Mouse (Mus musculus) cerebellum, postnatal 36 days (tissue): Measurements from ENCODE around the gene Fbxl12.
"Not testable (repeated sequence)": the region's sequence is repeated elsewhere in the genome, so short reads cannot be mapped to it uniquely, and the experiment has no call there.

ENCODE experiments used
- DNase-seq, 2 experiments: peaks; one replicate each; pipeline ENCODE4 v3.0.0; 2021 to 2022; ENCODE audit warnings: mixed read lengths in 2 of 2

The Fbxl12 gene

DNA sequence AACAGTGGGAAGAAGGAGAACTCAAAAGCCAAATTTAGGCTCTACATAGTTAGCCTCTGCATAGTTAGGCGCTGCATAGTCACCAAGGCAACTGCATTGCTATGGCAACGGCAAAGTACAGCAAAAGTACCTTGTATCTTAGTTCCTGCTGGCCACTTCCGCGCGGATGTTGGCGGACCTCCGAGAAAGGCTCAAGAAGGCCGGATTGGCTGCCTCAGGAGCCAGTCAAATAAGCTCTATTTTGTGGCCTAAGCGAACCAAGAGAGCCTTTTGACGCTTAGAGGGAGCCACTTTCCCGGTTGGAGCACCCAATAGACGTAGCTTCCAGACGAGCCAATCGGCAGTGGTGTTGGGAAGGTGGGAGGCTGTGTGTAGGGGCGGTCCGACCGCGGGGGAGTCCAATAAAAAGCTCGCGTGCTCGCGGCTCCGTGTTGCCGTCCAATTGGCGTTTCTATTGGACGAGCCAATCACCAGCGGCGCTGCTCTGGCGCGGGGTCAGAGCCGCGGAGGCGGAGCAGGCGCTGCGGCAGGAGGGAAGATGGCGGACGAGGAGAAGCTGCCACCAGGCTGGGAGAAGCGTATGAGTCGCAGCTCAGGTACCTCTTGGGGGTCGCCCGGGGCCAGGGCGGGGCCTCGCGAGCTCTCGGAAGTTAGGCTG is 7.2 kb upstream of the Fbxl12 start, which contains the start of gene Pin1:
Gene Pin1, plus strand, starts transcription at position 494 of the 658 bp plus-strand sequence.
- peak; percentile 96 to 97 for DNase-seq

DNA sequence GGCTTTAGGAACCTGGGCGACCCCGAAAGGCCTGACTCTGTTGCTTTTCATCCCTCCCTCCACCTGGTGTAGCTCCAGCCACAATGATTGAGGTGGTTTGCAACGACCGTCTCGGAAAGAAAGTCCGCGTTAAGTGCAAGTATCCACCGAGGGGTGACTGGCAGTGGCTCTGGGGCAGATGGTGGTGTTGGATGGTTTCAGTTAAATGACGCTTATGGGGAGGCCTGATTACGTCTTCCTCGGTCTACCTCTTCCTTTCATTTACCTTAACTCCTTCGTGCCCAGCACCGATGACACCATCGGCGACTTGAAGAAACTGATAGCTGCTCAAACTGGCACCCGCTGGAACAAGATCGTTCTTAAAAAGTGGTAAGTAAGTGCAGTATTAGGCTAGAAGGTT is 554 bp upstream of the Fbxl12 start:
- no peak for DNase-seq

DNA sequence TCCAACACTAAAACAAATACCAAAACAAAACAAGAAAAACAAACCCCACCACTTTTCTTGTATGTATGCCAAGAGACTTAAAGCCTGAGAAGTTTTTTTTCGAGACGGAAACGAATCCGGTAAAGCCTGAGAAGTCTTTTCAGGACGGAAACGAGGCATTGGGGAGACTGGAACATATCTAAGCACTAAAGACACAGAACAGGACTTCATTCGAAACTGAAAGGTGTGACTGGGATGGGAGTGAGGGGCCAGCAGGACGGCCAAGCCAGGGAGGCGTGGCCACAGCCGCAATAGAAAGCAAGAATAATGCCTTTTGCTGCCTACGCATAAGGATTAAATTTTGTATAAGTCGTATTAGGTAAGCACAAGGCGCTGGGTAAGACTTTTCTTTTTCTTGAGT is 786 bp downstream of the Fbxl12 start:
- DNase-seq = no peak

DNA sequence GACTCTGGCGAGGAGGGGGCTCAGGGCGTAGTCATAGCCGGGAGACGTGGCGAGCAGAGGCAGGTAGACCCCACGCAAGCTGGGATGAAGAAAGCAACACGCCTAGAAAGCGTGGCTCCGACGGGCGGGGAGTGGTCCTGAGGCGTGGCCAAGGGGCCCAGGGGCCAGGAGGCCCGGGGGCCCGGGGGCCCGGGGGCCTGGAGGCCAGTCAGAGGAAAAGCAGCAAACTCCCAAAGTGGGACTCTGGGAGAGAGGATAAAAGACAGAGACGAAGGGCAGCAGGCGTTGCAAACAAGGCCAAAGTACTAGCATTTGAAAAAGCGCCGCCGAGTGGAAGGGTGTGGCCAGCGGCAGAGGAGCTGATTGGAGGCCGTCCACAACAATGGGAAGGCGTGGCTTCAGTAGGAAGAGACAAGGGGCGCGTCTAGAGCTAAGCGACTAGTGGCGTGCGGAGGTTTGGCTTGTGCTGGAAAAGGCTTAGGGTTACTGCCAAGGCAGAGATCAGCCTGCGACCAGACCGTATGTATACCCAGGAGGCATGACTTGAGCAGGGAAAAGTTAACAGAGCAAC is 1.6 kb downstream of the Fbxl12 start:
- DNase-seq = peak; percentile 42 to 43

DNA sequence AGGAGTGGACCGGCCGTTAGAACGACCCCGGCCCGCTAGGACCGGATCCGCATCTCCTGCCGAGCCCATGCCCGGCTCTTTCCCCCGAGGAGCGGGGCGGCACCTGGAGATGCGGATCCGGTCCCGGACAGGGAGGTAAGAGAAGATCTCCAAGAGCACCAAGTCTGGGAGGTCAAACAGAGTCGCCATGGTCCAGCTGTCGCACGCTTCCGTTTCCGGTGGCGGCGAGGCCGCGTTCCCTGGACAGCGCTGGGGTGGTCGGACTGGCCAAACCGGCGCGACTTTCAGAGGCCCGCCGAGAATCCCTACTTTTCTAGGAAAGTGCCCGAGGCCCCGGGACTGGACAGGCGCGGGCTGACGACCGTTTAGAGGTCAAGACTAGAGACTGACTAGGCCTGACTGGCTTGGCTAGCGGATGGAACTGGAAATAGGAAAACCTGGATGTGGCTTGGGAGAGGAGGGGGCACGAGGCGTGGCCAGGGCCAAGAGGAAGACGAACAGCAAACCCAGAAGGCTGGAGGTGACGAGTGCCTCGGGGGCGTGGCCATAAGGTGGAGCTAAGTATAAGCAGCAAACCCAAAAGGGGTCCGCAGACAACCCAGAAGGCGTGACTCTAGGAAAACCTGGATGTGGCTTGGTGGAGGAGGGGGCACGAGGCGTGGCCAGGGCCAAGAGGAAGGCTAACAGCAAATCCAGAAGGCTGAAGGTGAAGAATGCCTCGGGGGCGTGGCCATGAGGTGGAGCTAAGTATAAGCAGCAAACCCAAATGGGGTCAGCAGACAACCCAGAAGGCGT is 2.3 kb downstream of the Fbxl12 start, which contains the start of gene Ubl5:
Gene Ubl5, plus strand, starts transcription at position 778 of the 795 bp plus-strand sequence.
- DNase-seq = peak in 1 of 2 experiments; percentile 35

DNA sequence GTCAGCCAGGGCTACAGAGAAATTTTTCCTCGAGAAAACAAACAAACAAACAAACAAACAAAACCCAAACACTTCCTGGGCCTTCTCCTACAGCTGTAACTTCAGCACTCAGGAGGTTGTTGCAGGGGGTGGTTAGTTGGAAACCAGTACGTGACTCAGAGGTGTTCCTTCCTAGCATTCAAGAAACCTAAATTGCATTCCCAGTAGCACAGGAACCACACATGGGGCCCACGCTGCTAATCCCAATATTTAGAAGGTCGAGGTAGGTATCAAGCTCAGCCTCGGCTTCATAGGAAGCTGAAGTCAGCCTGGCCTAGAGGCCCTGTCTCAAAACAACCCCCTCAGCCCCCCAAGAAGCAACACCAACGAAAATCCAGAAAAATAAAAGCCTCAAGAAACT is 3.1 kb downstream of the Fbxl12 start:
- DNase-seq = no peak

DNA sequence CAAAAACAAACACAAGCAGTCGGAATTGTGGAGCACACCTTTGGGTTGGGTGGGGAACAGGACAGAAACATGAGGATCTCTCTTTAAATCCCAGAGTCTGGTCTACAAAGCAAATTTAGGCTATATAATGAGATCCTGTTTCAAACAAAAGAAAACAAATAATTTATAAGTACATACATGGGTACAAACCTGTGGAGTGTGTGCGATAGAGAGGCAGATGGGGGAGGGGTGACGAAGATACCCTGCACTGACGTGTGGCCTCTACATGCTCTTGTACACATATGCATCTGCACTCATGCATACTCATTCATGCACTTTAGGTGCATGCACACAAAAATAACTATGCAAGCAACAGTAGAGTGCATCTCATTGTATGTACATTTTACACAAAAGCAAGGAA is 5.1 kb downstream of the Fbxl12 start:
- no peak for DNase-seq

DNA sequence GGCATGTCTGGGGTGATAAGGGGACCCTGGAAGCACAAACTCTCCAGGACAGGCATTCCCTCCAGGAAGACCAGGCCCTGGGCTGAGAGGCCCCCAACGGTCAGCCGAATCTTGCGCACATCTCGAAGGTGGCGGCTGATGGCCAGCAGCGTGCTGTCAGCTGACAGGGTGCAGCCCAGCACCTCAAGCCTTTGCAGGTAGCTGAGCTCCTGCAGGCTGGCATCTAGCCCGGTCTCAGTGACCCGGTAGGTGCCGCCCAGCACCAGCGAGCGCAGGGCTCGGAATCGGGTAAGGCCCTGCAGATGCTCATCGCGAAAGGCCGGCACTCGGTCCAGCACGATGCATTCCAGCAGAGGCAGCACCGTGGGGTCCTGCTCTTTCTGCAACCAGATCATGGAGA is 6.0 kb downstream of the Fbxl12 start:
- DNase-seq = no peak

DNA sequence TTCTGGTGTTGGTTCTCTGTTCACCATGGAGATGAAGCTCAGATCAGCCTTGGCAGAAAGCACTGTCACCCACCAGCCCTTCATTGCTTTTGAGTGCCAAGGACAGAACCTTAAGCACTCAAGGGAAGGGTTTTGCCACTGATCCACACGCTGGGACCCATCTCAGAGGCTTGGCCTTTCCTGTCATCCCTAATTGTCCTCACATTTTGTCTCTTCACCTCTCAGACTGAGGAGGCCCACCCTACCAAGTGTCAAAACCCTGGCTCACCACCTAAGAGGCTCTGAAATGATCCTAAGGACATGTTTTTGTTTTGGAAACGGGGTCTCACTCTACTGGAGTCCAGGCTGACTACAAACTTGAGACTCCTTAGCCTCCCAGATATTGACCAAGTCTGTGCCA is 7.8 kb downstream of the Fbxl12 start:
- DNase-seq = no peak

DNA sequence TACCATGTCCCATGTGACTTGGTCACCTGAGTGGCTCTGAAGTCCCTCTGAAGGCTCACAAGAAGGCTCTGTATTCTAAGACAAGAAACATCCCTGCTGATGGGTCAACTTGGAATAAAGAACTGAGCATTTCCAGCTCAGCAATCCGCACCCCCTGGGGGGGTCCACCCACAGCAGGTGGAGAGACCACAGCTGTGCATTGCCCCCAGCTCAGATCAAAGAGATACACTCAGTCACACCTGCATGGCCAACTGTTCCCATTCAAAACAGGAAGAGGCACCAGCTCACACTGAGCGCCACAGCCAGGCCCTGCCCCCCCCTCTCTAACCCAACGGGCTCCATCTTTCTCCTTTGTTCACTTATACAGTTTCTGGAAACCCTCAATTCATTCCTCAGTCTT is 8.3 kb downstream of the Fbxl12 start:
- no peak for DNase-seq

DNA sequence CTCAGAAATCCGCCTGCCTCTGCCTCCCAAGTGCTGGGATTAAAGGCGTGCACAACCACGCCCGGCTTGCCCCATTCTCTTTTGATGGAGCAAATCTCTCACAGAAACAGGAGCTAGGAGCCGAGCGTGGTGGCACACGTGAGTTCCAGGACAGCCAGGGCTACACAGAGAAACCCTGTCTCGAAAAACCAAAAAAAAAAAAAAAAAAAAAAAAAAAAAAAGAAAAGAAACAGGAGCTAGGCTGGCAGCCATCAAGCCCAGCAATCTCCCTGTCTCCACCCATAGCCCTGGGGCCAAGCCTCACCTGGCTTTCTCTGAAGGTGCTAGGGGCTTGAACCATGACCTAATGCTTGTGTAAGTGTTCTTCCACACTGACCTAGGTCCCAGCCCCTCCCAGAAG is 8.9 kb downstream of the Fbxl12 start:
- not testable (repeated sequence) for DNase-seq

DNA sequence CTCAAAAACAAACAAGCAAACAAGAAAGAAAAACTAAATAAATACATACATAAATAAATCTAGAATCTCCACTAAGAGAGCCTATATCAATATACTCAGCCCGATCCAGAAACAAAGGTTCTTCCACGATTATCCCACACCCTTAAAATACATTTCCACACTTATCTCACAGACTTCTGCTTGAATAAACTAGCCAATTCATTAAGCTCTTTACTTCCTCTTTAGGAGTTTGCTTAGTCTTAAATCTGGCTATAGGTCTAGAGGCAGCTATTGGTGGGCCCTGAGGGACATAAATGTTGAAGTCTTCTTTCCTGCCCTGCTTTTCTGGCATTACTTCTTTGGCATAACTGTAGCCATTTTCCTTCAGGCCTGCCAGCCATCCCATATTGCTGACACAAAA is 13.2 kb downstream of the Fbxl12 start:
- no peak for DNase-seq

DNA sequence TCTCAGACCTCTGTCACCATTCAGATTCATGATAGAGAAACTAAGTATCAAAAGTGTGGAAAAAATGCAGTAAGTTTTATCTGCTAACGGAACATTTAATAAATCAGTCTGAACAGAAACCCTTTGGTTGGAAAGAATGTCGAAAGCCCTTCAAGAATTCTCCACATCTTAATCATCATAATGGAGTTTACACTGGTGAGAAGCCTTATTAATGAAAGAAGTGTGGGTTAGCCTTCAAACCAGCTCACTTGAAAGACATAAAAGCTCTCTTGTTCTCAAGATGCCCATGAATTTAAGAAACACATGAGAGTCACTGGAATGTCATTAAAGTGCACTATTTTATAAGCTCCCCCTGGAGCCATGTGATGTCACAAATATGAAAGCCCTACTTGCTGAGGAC is 27.9 kb downstream of the Fbxl12 start:
- DNase-seq = no peak

DNA sequence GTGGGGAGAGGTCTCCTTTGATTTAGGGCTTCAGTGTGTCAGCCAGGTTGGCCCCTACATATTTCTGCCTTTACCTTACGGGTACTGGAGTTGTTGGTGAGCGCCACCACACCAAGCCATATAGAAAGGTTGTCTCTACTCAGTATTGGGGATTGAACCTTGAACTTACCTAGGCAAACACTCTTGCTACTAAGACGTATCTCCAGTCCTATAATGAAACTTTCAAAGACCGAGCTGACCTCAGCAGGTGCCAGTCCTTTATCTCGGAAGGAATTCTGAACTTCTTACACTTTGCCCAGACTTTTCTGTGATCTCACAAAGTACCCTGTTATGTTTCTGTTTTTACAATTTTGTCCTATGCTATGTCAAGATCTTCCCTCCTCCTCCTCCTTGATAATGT is 32.6 kb downstream of the Fbxl12 start:
- no peak for DNase-seq

DNA sequence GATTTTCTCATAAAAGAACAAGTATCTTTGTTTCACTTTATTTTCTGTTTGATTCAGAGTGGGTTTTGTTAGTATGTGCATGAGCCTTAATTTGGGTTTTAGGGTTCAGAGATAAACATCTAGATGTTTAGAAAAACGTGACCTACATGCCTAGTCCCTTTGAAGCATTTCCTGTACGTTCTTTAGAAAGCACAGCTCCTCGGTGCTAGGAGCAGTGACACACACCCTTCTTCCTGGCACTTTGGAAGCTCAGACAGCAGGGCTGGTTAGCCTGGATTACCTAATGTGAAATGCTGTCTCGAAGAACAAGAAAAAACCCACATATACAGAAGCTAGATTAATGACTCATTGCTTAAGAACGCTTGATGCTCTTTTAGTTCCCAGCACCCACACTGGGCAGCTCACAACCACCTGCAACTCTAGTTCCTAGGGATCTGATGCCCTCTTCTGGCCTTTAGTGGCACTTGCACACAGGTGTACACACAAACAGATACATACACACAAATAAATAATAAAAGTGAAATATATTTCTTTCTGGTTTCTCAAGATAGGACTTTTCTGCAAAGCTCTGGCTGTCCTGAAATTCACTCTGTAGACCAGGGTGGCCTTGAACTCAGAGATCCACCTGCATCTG is 34.6 kb downstream of the Fbxl12 start:
- DNase-seq = no peak

DNA sequence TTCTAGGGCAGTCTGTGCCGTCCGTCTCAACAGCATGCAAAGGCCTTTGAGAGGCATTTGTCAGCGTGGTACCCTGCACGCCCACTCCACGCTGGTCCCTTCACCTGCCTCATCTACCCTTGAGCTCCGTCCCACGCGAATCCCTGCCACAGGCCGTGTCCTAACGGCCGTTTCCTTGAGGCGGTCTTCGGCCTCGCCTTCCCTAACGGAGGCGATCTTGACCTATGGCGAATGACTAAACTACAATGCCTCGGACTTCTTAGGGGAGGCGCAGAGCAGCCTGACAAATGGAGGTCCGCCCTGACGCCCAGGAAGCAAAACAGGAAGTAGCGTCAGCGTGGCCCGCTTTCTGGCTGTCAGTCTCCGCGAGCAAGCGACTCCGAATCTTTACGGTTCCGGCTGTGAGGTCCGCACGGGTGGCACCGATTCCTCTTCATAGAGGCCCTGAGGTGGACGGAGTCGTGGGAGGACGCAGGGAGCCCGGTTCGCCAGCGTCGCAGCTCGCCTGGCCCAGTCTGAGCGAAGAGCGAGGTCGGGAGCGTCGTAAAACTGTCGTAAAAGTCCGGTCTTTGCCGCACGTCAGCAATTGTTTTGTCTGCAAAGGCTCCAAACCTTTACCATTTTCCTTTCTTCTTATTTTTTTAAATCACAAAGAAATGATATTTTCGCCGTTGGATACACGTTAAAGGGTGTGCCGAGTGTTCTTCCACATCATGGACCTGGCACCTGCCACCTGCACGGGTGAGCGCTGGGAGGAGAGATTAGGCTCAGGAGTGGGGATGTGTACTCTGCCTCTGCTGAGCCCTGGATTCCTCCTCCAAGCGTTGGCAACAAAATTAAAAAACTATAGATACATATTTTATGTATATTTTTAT is 37.2 kb downstream of the Fbxl12 start:
- DNase-seq = peak; percentile 80 to 90

DNA sequence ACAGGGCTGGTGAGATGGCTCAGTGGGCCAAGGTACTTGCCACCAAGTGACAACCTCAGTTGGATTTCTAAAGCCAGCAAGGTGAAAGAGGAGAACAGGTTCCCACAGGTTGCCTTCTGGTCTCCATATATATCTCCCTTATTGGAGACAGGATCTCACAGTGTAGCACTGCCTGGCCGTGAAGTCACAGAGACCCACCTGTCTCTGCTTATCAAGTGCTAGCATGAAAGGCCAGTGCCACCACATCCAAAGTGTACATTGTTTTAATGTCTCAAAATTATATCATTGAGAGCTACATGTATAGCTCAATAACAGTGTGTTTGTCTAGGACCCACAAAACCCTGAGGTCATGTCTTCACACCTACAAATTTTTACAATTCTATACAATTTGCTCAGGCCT is 38.3 kb downstream of the Fbxl12 start:
- no peak for DNase-seq

DNA sequence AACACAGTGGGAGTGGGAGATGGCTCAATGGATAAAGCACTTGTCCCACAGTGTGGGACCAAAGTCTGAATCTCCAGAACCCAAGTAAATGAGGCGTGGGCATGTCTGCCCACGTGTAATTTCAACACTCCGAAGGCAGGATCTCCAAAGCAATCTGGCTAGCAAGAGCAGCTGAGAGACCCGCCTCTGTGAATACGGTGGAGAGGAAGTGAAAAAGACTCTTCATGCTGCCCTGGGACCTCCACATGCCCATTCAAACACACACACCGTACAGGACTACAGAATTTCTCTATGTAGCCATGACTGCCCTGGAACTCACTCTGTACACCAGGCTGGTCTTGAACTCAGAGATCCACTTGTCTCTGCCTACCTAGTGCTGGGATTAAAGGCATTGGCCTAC is 43.3 kb downstream of the Fbxl12 start:
- DNase-seq = no peak

DNA sequence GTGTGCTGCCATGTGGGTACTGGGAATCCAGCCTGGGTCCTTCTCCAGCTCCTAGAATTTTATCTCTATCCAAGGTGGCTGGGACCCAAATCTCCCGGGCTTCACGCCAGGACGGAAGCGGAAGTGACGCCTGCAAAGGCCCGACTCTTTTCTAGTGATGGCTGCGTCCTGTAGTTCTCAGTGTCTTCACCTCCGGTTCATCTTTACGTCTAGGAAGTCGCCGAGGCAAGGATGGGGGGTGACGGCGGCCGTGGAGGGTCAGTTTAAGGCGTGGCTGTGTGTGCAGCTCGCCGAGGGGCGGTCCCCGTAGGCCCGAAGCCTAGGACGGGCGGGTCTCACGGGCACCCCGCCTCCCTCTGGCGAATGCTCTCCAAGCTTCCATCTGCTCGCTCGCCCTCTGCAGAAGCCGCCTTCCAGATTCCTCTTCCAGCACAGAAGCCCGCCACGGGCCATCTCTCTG is 63.4 kb downstream of the Fbxl12 start, which contains the start of gene Zfp846:
Gene Zfp846, plus strand, starts transcription at position 117 of the 460 bp plus-strand sequence.
- peak; percentile 100 for DNase-seq

DNA sequence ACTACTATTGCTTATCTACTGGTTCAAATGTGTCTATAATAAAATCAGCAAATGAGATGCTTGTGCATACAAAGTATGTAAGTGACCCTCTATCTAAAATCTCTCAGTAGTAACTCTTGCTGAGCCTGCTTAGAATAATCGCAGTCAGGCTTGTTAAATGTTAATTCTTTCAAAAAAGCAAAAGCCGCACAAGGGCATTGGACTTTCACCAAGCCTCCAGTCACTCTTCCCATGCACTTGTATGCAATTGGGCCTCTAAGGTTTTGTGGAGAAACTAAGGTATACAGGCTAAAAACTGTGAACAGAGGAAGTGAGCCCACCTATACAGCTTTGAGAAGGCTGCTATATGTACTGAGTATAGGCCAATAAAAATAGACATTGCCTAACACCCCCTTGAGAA is 68.0 kb downstream of the Fbxl12 start:
- DNase-seq = no peak

DNA sequence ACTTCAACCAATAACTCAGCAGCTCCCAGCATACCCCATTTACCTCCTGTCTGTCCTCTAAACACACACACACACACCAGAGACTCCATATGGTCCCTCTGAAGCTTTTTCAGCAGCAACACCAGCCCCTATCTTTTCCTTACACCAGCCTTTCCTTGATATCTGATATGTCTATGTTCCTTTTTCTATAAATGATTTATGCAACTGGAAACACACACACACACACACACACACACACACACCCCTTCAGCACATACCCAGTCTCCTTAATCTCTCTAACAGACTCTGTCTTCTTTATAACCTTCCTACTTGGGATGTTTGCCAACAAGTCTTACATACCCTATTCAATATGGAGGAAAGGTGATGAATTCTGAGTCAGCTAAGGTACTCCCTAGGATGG is 73.5 kb downstream of the Fbxl12 start:
- DNase-seq = no peak
